Mouse (Mus musculus): ENCODE data around the gene Ak2.

- TF ChIP-seq ZC3H11A (IDR thresholded peaks at IDR 0.05; ENCODE audit: borderline replicate concordance, low read depth, low read length) (no peak), CHD2 (IDR thresholded peaks at IDR 0.05; ENCODE audit: low read depth, low read length) (no peak), HCFC1 (IDR thresholded peaks at IDR 0.05; ENCODE audit: borderline replicate concordance, insufficient read depth, low read length) (no peak), ZNF384 (IDR thresholded peaks at IDR 0.05; ENCODE audit: low read depth, low read length) (no peak)
Measured at GRCm38 (mm10) chr4:128949470-128950005, 42.2 kb upstream of the Ak2 start.
